Mouse (Mus musculus): ENCODE results near the gene Olfr316.
A peak's percentile ranks its signal among the peaks of the same experiment; 100 is the strongest.
"Not testable (repeated sequence)": the region's sequence is repeated elsewhere in the genome, so short reads cannot be mapped to it uniquely, and the experiment has no call there.

The Olfr316 gene

DNA sequence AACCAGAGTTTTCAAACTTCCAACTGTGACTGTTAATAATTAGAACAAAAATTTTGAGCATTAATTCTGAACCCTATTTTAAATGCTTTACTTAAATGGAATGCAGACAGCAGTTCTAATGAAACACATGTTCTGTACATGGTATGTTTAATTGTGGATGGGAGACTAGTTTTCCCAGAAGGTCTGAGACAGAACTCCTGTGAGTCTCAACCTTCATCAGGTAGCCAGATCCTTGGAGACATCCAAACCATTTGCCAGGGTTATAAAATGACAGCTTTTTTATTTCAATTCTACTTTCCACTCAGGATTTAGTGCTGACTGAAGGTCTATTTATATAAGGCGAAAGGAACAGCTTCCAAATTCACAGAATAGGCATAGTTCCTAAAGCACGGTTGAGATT is at the start of gene Olfr316:
Olfr316 (plus strand) TSS at position 301 of the 400 bp plus-strand sequence.
- no peak for DNase-seq (ENCODE audit: low spot score)

DNA sequence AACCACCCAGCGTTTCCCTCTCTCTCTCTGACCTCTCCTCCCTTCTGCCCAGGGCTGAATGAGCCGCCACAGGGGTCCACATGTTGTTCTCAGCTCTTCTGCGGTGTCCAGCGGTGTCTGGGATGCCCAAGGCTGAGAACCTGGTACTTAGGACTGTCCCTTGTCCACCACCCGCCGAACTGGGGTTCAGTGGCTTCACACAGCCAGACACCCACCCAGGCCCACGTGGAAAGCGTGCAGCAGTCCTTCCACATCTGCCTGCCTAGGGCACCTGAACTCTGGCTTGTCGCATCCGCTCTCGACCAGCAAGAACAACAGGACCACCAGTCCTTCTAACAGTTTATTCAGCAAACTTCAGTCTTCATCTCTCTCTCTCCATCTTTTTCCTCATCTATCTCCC is 43.4 kb upstream of the Olfr316 start:
- DNase-seq (ENCODE audit: low spot score), result no peak

GRCm38 (mm10) chr11:58717723-58718122 is 34.8 kb upstream of the Olfr316 start:
- DNase-seq (ENCODE audit: low spot score), result not testable (repeated sequence)

DNA sequence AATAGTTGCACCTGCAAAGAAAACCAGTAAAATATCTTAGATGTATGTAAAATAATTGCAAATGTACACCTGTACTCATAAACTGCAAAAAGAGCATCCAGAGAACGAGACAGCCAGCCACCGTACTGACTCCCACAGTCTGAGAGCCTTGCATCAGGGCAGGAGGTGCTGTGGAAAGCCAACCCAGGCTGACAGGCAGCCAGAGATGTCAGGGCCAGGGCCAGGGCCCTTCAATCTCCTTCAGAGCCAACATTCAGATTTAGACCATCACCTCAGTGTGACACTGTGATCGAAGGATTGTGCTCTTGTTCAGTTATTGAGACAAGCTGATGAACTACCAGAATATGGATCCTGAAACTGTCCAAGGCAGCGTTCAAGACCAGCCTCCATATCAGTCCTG is 32.8 kb upstream of the Olfr316 start:
- DNase-seq (ENCODE audit: low spot score), result no peak

DNA sequence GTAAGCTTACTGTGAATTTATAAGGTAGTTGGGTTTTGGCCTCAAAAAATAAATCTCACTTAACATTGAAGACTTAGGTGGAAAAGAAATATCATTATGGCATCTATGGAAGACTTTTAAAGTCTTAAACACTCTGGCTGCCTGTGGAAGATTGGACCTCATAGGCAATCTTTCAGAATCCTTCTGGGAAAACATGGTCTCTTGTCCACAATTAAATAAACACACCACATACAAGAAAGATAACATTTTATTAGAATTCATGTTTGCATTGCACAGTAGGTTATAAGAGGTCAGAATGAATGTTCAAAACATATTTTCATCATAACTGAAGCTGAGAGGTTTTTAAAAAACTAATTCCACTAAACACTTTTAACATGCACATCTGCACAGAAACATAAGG is 28.6 kb upstream of the Olfr316 start, which contains the start of gene Olfr318:
Olfr318 (minus strand) TSS at position 101 of the 400 bp plus-strand sequence.
- no peak for DNase-seq (ENCODE audit: low spot score)

- peak; percentile 17 for DNase-seq (ENCODE audit: low spot score)
Observed at GRCm38 (mm10) chr11:58727896-58728650, 24.5 kb upstream of the Olfr316 start.

DNA sequence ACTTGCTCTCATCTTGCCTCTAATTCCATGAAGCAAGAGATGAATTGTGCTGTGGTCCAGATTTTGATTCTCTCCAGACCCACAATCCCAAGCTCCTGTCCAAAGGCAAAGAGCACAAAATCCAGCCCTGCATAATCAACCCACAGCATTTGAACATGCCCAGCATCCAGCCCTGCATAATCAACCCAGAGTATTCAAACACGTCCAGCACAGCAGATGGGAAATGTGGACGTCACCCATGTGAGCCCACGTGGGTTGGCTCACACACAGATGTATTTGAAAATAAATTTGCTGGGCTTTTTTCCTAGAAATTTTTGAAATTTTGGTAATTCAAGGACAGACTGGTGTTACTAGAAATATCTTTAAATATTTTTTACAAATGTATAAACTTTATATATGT is 19.2 kb upstream of the Olfr316 start:
- no peak for DNase-seq (ENCODE audit: low spot score)

DNA sequence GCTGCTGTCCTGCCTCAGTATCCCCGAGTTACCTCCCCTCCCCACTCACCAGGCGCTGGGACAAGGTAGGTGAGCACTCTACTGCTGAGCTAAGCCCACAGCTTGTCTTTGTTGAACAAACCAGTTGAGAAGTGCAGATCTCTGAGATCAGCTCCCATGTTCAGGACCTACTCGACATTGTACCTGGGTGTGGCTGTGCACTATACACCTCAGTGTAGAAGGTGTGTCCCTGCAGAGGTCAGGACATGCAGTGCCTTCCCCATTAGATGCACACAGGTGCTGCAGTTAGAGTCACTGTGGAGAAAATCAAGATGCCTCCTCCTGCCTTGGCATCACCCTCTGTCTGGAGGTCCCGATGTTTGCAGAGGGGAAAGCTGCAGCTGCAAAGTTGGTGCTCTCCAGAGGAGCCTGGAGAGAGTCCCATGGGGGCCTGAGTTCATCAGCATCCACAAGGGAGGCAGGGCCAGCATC is 13.7 kb upstream of the Olfr316 start, which contains the start of gene Olfr317:
Olfr317 (minus strand) TSS at position 421 of the 471 bp plus-strand sequence.
- no peak for DNase-seq (ENCODE audit: low spot score)

GRCm38 (mm10) chr11:58751096-58751495 is 1.4 kb upstream of the Olfr316 start:
- DNase-seq (ENCODE audit: low spot score), result not testable (repeated sequence)

- no peak for DNase-seq (ENCODE audit: low spot score)
Observed at GRCm38 (mm10) chr11:58772888-58773287, 20.4 kb downstream of the Olfr316 start, which contains the start of gene Olfr315. Gene Olfr315, plus strand, starts transcription at chr11:58773188.

DNA sequence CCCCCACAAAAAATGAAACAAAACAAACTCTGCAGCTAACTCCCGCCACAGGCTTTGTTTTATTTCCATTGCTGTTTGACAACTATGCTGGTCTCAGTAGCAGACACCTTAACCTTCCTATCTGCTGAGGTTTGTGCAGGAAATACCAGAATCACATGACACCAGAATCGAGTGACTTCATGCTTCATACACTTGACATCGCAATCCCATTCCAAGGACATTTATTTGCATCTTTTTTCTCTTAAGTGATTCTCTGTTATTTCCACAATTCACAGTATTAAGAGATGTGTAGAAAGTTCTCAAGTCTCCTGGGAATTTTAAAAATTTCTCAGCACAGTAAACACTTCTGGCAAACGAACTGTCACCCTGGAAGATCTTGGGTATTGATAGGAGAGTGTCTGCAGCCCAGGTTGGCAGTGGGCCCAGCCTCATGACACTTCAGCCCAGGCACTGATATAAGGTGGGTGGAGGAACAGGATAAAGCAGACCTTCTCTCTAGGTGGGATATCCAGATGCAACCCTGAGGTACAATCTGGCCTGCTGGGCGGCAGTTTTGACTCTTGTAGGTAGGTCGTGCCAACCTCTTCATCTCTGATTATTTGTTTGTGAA is 30.1 kb downstream of the Olfr316 start, which contains the start of gene Olfr314:
Olfr314 (plus strand) TSS at position 473 of the 610 bp plus-strand sequence.
- no peak for DNase-seq (ENCODE audit: low spot score)

- no peak for DNase-seq (ENCODE audit: low spot score)
Observed at GRCm38 (mm10) chr11:58784182-58784581, 31.6 kb downstream of the Olfr316 start.

- no peak for DNase-seq (ENCODE audit: low spot score)
Observed at GRCm38 (mm10) chr11:58787651-58788050, 35.1 kb downstream of the Olfr316 start.

GRCm38 (mm10) chr11:58788346-58788745 is 35.8 kb downstream of the Olfr316 start:
- DNase-seq (ENCODE audit: low spot score), result no peak

DNA sequence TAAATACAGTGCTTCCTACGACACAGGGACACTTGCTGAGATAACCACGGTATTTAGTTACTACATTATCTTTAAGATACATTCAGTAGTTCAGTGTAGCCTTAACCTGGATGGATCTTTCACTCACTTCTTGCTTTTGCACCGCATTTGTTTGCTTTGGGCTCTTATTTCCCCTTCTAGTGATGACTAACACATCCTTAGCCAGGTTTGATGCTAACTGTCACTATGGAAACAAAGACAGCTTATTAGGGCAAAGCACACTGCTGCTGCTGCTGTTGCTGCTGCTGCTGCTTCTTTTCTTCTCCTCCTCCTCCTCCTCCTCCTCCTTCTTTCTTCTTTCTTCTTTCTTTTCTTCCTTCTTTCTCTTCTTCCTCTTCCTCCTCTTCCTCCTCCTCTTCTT is 37.0 kb downstream of the Olfr316 start:
- DNase-seq (ENCODE audit: low spot score), result no peak

GRCm38 (mm10) chr11:58790053-58790452 is 37.5 kb downstream of the Olfr316 start:
- no peak for DNase-seq (ENCODE audit: low spot score)

GRCm38 (mm10) chr11:58790646-58791045 is 38.1 kb downstream of the Olfr316 start:
- no peak for DNase-seq (ENCODE audit: low spot score)

GRCm38 (mm10) chr11:58795856-58796255 is 43.3 kb downstream of the Olfr316 start:
- DNase-seq (ENCODE audit: low spot score), result no peak

DNA sequence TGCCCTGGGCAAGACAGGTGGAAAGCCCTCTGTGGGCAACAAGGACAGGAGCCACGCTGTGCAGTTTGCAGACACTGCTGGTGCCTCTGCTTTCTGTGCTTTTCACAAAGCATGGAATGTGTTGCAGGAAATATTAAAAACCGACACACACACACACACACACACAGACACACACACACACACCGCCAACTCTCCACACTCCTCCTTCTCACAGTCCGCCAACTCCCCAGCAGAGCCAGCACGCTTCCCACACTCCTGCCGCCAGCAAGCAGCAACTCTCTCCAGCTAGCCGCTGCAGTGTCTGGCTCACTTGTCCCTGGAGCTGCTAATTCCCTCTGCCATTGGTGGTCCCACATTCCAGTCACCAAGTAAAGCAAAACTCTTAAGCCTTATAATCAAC is 44.3 kb downstream of the Olfr316 start:
- DNase-seq (ENCODE audit: low spot score), result no peak

DNA sequence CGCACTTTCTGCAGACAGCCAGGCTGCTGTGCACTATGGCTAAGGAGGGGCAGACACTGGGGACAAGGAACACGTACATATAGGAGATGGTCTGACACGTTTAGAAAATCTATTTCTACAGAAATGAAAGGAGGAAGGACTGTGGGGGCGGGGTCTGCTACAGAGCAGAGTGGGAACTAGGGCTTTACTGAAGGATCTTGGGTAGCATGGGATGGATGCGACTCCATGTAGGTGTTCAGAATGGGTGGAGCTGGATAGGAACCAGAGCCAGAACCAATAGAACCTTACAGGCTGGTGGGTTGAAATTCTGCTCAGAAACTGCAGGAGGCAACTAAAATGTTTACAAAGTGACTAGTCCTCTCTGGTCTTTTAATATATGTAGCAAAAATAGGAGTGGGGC is 47.2 kb downstream of the Olfr316 start:
- DNase-seq (ENCODE audit: low spot score), result no peak

- peak; percentile 27 for DNase-seq (ENCODE audit: low spot score)
Observed at GRCm38 (mm10) chr11:58801558-58802228, 49.2 kb downstream of the Olfr316 start, which contains the start of gene Fam183b. Gene Fam183b, minus strand, starts transcription at chr11:58801960.

DNA sequence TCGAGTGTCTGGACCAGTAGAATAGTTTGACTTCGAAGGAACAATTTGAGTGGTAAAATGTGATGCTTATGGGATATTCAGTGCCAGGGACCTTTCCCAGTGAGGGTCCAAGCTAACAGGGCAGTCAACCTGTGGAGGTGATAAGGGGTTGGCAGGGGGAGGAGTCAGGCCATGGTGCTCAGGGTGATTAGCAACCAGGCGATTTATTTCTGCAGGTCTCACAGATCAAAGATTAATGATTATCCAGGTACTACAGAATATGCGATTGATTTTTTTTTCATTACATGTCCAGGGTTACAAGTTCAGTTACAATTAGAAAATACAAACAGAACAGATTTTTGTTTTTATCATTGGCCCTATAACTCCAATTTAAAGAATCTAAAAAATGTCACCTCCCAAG is 51.3 kb downstream of the Olfr316 start:
- no peak for DNase-seq (ENCODE audit: low spot score)
